Mouse (Mus musculus) lung, adult 2 months (tissue): ENCODE measurements around the gene Mapk1. TPM values are rescaled to one million over a fixed set of nuclear protein-coding genes. Genes with fewer than 3 reads are reported as not detected.
A peak's percentile ranks its signal among the peaks of the same experiment; 100 is the strongest.

Source experiments
- DNase-seq: peaks from one replicate; pipeline ENCODE4 v3.0.0; 2022
- H3K4me1 ChIP-seq: fragments of 200-500 bp; 2 replicates; pipeline ENCODE4 v1.6.1; 2011; ENCODE audit warnings: low read length; ENCODE audit not compliant: control insufficient read depth, insufficient read depth
- H3K4me3 ChIP-seq: fragments of 200-500 bp; replicated peaks from 2 replicates; pipeline ENCODE3; 2011; ENCODE audit warnings: low read depth, mild to moderate bottlenecking, control low read depth, low read length; ENCODE audit errors: extremely low read depth
- CTCF ChIP-seq: fragments of 200-500 bp; IDR thresholded peaks from 2 replicates; pipeline ENCODE4 v1.5.1; 2011; ENCODE audit warnings: mild to moderate bottlenecking, low read length, control low read depth; ENCODE audit not compliant: insufficient read depth
- POLR2A ChIP-seq: fragments of 200-500 bp; IDR thresholded peaks from 2 replicates; pipeline ENCODE4 v1.6.1; 2011; ENCODE audit warnings: low read depth, mild to moderate bottlenecking, control low read depth, low read length, borderline replicate concordance; ENCODE audit errors: extremely low read depth
- WGBS: fragments of 180-500 bp; shearing (Covaris S2); methylation state at CpG from one replicate; pipeline ENCODE4 v1.1.7; 2018; 5-methylcytosine and 5-hydroxymethylcytosine counted together
- polyA plus RNA-seq: library from polyadenylated mRNA; depleted of rRNA; stranded (reverse); fragments of >200 nt; gene quantifications from 2 replicates; pipeline ENCODE4 v1.2.3, GENCODE M21; 2012

Gene Mapk1
- polyA plus RNA-seq, 1 experiment: 61.0 TPM

DNA sequence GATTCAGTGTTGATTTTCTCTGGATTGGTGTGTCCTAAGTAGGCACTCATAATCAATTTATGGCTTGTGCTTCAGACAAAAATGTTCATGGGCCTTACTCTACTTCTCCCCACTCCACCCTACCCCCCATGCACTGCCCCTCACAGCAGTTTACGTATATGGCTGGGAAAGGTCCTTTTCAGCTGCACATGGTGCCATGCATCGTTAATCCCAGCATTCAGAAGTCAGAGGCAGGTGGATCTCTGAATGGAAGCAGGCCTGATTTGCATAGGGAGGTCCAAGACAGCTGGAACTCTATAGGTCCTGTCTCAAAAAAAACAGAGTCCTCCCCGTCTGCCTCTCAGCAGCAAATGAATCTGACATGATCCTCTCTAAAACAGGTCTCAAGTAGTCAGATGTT lies 62.1 kb downstream of the Mapk1 start:
- TF ChIP-seq POLR2A (no peak), CTCF (no peak)
- no peaks in the 10 kb centered on the region for H3K4me1 ChIP-seq
- no peak overlapping the region for H3K4me3 ChIP-seq
- 85% methylated on average over 3 of the region's 3 CpGs for WGBS
- no peak for DNase-seq

GRCm38 (mm10) chr16:17049886-17050285 lies 66.7 kb downstream of the Mapk1 start:
- 95% methylated on average over 1 of the region's 1 CpGs for WGBS
- Histone ChIP-seq H3K4me3 (no peak overlapping the region), H3K4me1 (no peaks in the 10 kb centered on the region)
- TF ChIP-seq CTCF (no peak), POLR2A (no peak)
- no peak for DNase-seq

DNA sequence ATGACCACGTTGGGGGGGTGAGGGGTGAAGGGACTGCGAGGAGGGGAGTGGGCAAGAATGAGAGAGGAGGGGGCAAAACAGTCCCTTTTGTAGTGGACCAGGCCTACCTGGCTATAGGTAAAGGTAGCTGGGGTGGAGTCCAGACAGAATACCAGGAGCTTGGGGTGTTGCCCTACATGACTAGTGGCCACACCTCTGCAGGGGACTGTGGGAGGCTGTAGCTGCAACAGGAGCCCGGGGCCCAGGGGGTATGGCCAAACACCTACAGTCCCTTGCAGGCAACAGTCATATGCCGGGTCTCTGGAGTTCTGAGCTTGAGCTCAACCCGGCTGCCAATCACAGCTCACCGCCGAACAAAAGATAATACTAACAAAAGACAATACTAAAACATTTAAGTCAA lies 68.9 kb downstream of the Mapk1 start:
- 69% methylated on average over 7 of the region's 7 CpGs for WGBS
- Histone ChIP-seq H3K4me3 (no peak overlapping the region), H3K4me1 (no peaks in the 10 kb centered on the region)
- DNase-seq: no peak
- no peak for TF ChIP-seq CTCF
- TF ChIP-seq POLR2A: no peak

- no peak for DNase-seq
- Histone ChIP-seq H3K4me3 (no peak overlapping the region), H3K4me1 (no peaks in the 10 kb centered on the region)
- WGBS: 56% methylated on average over 3 of the region's 3 CpGs
- TF ChIP-seq POLR2A (no peak), CTCF (no peak)
These were observed 70.7 kb downstream of the Mapk1 start for GRCm38 (mm10) chr16:17053903-17054302.

DNA sequence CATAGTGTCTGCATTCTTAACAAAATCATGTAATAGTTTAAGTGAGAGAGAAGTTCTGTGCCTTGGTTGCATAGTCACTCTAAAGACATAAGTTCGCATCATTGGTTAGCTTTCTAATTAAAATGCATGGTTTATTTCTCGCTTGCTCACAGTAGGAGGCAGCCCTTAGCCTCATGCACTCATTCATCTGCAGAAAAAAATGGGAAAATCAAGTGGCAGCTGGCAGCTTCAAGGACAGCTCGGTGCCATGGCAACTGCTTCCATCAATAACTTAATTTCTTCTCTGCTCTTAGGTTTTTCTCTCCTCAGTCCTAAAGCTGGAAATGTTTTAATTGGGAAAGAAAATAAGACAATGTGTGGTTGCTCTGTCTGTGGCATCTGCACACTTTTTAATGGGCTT lies 72.4 kb downstream of the Mapk1 start:
- WGBS: 84% methylated on average over 3 of the region's 3 CpGs

DNA sequence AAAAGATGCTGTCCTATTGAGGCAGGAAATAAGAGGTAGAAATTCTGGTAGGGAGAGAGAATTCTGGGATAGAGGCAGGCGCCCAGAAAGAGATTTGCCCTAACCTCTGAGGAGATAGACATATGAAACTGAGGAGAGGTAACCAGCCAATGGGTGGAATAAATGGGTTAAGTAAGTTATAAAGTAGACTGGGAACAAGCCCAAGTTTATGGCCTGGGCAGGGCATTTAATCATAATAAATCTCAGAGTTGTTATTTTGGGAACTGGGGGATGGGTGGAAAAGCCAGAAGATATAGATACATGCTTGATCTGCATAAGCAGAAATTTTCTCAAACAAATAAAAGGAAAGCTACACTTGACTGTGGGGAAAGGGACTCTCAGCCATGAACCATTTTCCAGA lies 79.2 kb downstream of the Mapk1 start:
- Histone ChIP-seq H3K4me3 (no peak overlapping the region), H3K4me1 (no peaks in the 10 kb centered on the region)
- WGBS: 51% methylated on average over 1 of the region's 1 CpGs
- DNase-seq: no peak
- TF ChIP-seq CTCF (no peak), POLR2A (no peak)

More for the DNA sequence above, 72.4 kb downstream of the Mapk1 start:
- no peaks in the 10 kb centered on the region for H3K4me1 ChIP-seq
- no peak overlapping the region for H3K4me3 ChIP-seq
- no peak for DNase-seq
- no peak for TF ChIP-seq POLR2A
- no peak for TF ChIP-seq CTCF

GRCm38 (mm10) chr16:17067552-17067951 lies 84.4 kb downstream of the Mapk1 start:
- no peak for DNase-seq
- no peak overlapping the region for H3K4me3 ChIP-seq
- TF ChIP-seq POLR2A: no peak
- no peak for TF ChIP-seq CTCF
- WGBS: 85% methylated on average over 2 of the region's 2 CpGs
- H3K4me1 ChIP-seq: no peaks in the 10 kb centered on the region

- DNase-seq: peak; percentile 85
- under 1% methylated on average over 76 of the region's 76 CpGs for WGBS
- Histone ChIP-seq H3K4me1 (no peaks in the 10 kb centered on the region), H3K4me3 (peak within 1 kb of the TSS; percentile 86)
- TF ChIP-seq POLR2A (peak; percentile 37; the same call in 1 of the 2 replicates), CTCF (no peak)
These were observed 86.6 kb downstream of the Mapk1 start, which contains the start of gene Ypel1 for GRCm38 (mm10) chr16:17069511-17070443. Gene Ypel1 (plus strand): TSS chr16:17069696.

- TF ChIP-seq CTCF (no peak), POLR2A (no peak)
- no peak overlapping the region for H3K4me3 ChIP-seq
- H3K4me1 ChIP-seq: no peaks in the 10 kb centered on the region
- 34% methylated on average over 6 of the region's 6 CpGs for WGBS
- no peak for DNase-seq
These were observed 87.5 kb downstream of the Mapk1 start for GRCm38 (mm10) chr16:17070716-17071115.

GRCm38 (mm10) chr16:17073000-17073399 lies 89.8 kb downstream of the Mapk1 start:
- TF ChIP-seq CTCF (no peak), POLR2A (no peak)
- no peak for DNase-seq
- Histone ChIP-seq H3K4me1 (no peaks in the 10 kb centered on the region), H3K4me3 (no peak overlapping the region)
- 92% methylated on average over 7 of the region's 7 CpGs for WGBS
